Mouse (Mus musculus): ENCODE data around the gene Hist1h2ad. TPM values are rescaled to one million over a fixed set of nuclear protein-coding genes. Genes with fewer than 3 reads are reported as not detected.
"Not testable (repeated sequence)": the region's sequence is repeated elsewhere in the genome, so short reads cannot be mapped to it uniquely, and the experiment has no call there.

Hist1h2ad gene
- polyA plus RNA-seq, 2 experiments from 2014 or later = 2.3 TPM; not detected in 1

- ATAC-seq = not testable (repeated sequence)
These were observed 31.8 kb upstream of the Hist1h2ad start for GRCm38 (mm10) chr13:23542225-23542980.

GRCm38 (mm10) chr13:23542999-23543607 is 31.1 kb upstream of the Hist1h2ad start, which contains the start of gene Hist1h2bh:
Hist1h2bh (minus strand) TSS chr13:23543392.
- ATAC-seq = peak; percentile 91

GRCm38 (mm10) chr13:23543965-23544786 is 30.0 kb upstream of the Hist1h2ad start, which contains the start of gene Hist1h3f:
Hist1h3f (plus strand) TSS chr13:23544052.
- ATAC-seq = peak; percentile 79

GRCm38 (mm10) chr13:23544787-23545120 is 29.4 kb upstream of the Hist1h2ad start:
- ATAC-seq = peak; percentile 4

- ATAC-seq = no peak
These were observed 27.5 kb upstream of the Hist1h2ad start for GRCm38 (mm10) chr13:23546694-23547093.

GRCm38 (mm10) chr13:23550761-23551145 is 23.4 kb upstream of the Hist1h2ad start:
- no peak for ATAC-seq

- peak; percentile 66 for ATAC-seq
These were observed 22.9 kb upstream of the Hist1h2ad start, which contains the start of gene Hist1h4f for GRCm38 (mm10) chr13:23551146-23551834. Hist1h4f (minus strand) TSS chr13:23551648.

- ATAC-seq = no peak
These were observed 22.0 kb upstream of the Hist1h2ad start for GRCm38 (mm10) chr13:23551931-23552914.

- ATAC-seq = no peak
These were observed 21.2 kb upstream of the Hist1h2ad start, which contains the start of gene Hist1h1d for GRCm38 (mm10) chr13:23552962-23553361. Hist1h1d (plus strand) TSS chr13:23553262.

GRCm38 (mm10) chr13:23554393-23554792 is 19.8 kb upstream of the Hist1h2ad start:
- no peak for ATAC-seq

- peak; percentile 62 for ATAC-seq
These were observed 19.0 kb upstream of the Hist1h2ad start for GRCm38 (mm10) chr13:23554925-23555838.

- ATAC-seq = peak; percentile 66
These were observed 18.3 kb upstream of the Hist1h2ad start for GRCm38 (mm10) chr13:23555839-23556416.

GRCm38 (mm10) chr13:23556906-23557305 is 17.3 kb upstream of the Hist1h2ad start:
- no peak for ATAC-seq

- ATAC-seq = not testable (repeated sequence)
These were observed 13.5 kb upstream of the Hist1h2ad start for GRCm38 (mm10) chr13:23560699-23561098.

- ATAC-seq = not testable (repeated sequence)
These were observed 12.7 kb upstream of the Hist1h2ad start for GRCm38 (mm10) chr13:23561531-23561882.

- peak; percentile 97 for ATAC-seq
These were observed 12.1 kb upstream of the Hist1h2ad start, which contains the start of gene Hist1h3e for GRCm38 (mm10) chr13:23561883-23562659. Hist1h3e (minus strand) TSS chr13:23562369.

- ATAC-seq = no peak
These were observed 11.3 kb upstream of the Hist1h2ad start for GRCm38 (mm10) chr13:23562699-23563462.

GRCm38 (mm10) chr13:23564482-23564881 is 9.7 kb upstream of the Hist1h2ad start:
- ATAC-seq = no peak
